Mouse (Mus musculus) embryonic facial prominence, embryonic 15.5 days (tissue): ENCODE results near the gene Rasgef1b. TPM values are rescaled to one million over a fixed set of nuclear protein-coding genes. Genes with fewer than 3 reads are reported as not detected.

Experiments
- ATAC-seq: fragments of 200-750 bp; cut with Nextera tagmentation; 2 replicates; pipeline ENCODE4 v1.8.0; 2017; ENCODE audit warnings: low read depth, moderate TSS enrichment; ENCODE audit not compliant: insufficient number of reproducible peaks, low FRiP score, low TSS enrichment
- H3K27ac ChIP-seq: fragments of 300-500 bp; sonication (generic); replicated peaks from 2 replicates; pipeline ENCODE4 v1.5.1; 2015; ENCODE audit warnings: mild to moderate bottlenecking, inconsistent platforms
- H3K27me3 ChIP-seq: fragments of 300-500 bp; sonication (generic); 2 replicates; pipeline ENCODE4 v1.6.1; 2015; ENCODE audit warnings: inconsistent platforms
- H3K36me3 ChIP-seq: fragments of 300-500 bp; sonication (generic); 2 replicates; pipeline ENCODE4 v1.6.1; 2015; ENCODE audit warnings: mild to moderate bottlenecking, inconsistent platforms
- H3K4me1 ChIP-seq: fragments of 300-500 bp; sonication (generic); 2 replicates; pipeline ENCODE4 v1.6.1; 2015; ENCODE audit warnings: inconsistent platforms
- H3K4me2 ChIP-seq: fragments of 300-500 bp; sonication (generic); replicated peaks from 2 replicates; pipeline ENCODE4 v1.6.1; 2015; ENCODE audit warnings: mild to moderate bottlenecking, inconsistent platforms
- H3K4me3 ChIP-seq: fragments of 300-500 bp; sonication (generic); replicated peaks from 2 replicates; pipeline ENCODE4 v1.5.1; 2015; ENCODE audit warnings: mild to moderate bottlenecking, inconsistent platforms
- H3K9ac ChIP-seq: fragments of 300-500 bp; sonication (generic); 2 replicates; pipeline ENCODE4 v1.6.1; 2015; ENCODE audit warnings: inconsistent platforms
- H3K9me3 ChIP-seq: fragments of 300-500 bp; sonication (generic); replicated peaks from 2 replicates; pipeline ENCODE4 v1.6.1; 2016; ENCODE audit warnings: inconsistent platforms
- WGBS: fragments of 180-500 bp; shearing (Covaris S2); methylation state at CpG from one replicate; pipeline ENCODE4 v1.1.7; 2015; 5-methylcytosine and 5-hydroxymethylcytosine counted together
- polyA plus RNA-seq: library from polyadenylated mRNA; unstranded; fragments of >200 nt; fragmentation: Nextera tagmentation; extraction: Ambion mirVana; gene quantifications from 2 replicates; pipeline ENCODE4 v1.2.1, GENCODE M21; 2015

Rasgef1b gene
- polyA plus RNA-seq, 1 experiment from 2014 or later, result 11.5 TPM

DNA sequence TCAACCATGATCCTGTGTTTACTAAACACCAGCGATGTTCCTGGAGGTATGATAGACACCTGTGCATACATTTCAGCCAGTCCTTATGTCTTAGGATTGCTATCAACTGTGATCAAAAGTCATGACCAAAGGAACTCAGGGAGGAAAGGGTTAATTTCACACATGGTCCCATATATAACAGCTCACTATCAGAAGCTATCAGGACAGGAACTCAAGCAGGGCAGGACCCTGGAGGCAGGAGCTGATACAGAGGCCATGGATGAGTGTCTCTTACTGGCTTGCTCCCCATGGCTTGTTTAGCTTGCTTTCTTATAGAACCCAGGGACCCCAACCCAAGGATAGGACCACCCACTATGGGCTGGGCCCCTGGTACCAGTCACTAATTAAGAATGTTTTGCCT lies 95.3 kb downstream of the Rasgef1b start:
- ATAC-seq, result no peak
- Histone ChIP-seq H3K36me3 (no peaks in the 10 kb centered on the region), H3K9me3 (no peaks in the 10 kb centered on the region), H3K4me1 (no peaks in the 10 kb centered on the region), H3K27me3 (no peaks in the 10 kb centered on the region), H3K9ac (no peak overlapping the region), H3K27ac (no peak overlapping the region), H3K4me2 (no peak overlapping the region), H3K4me3 (no peak overlapping the region)
- WGBS, result 86% methylated on average over 1 of the region's 1 CpGs

DNA sequence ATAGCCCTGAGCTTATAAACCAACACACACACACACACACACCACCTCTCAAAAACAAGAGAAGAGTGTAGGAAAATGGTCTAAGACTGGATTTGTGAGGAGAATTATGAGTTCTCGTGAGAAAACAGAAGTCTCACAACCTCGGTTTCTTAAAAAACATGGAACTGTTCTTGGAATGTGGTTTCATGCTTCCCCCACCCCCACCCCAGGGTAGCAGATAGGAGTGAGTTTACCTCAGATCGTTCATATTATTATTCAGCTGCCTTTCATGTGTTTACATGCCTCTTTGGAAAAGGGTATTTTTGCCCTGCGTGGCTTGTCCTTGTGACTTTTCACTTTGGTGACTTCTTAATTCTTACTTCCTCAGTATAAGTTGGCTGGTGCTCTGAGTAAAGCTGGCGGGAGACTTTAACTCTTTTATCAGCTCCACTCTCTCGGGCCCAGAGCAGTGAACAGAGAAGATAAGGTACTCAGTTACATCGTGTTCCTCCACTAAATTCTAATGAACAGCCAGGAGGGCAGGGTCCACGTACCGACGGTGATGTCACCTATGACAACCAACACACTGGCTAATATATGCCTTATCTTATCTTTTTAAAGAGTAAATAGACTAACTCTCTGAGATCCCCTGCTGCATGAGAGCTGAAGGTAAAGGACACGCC lies 96.1 kb downstream of the Rasgef1b start:
- no peak for ATAC-seq
- H3K9me3 ChIP-seq, result no peaks in the 10 kb centered on the region
- no peaks in the 10 kb centered on the region for H3K36me3 ChIP-seq
- H3K4me2 ChIP-seq, result no peak overlapping the region
- WGBS, result 71% methylated on average over 11 of the region's 11 CpGs
- no peaks in the 10 kb centered on the region for H3K4me1 ChIP-seq
- H3K9ac ChIP-seq, result no peak overlapping the region
- H3K4me3 ChIP-seq, result no peak overlapping the region
- H3K27ac ChIP-seq, result no peak overlapping the region
- no peaks in the 10 kb centered on the region for H3K27me3 ChIP-seq

DNA sequence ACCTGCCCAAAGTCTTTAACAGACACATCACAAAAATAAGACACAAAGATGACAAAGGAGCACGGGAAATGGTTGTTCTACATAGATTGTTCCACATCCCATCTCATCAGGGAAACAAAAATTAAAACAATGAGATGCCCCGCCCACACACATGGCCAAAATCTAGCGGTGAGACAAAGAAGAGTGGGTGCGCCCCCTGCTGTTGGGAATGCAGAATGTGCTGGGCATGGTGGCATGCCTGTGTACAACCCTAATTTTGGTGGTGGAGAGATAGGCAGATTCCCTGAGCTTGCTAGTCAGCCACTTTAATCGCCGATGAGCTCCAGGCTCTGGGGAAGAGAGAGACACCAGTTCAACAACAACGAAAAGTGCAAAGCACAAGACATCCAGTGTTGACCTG lies 98.8 kb downstream of the Rasgef1b start:
- ATAC-seq, result no peak
- 76% methylated on average over 7 of the region's 7 CpGs for WGBS
- no peak overlapping the region for H3K9ac ChIP-seq
- H3K4me2 ChIP-seq, result no peak overlapping the region
- H3K4me3 ChIP-seq, result no peak overlapping the region
- H3K36me3 ChIP-seq, result no peaks in the 10 kb centered on the region
- H3K4me1 ChIP-seq, result no peaks in the 10 kb centered on the region
- no peaks in the 10 kb centered on the region for H3K27me3 ChIP-seq
- no peaks in the 10 kb centered on the region for H3K9me3 ChIP-seq
- no peak overlapping the region for H3K27ac ChIP-seq

DNA sequence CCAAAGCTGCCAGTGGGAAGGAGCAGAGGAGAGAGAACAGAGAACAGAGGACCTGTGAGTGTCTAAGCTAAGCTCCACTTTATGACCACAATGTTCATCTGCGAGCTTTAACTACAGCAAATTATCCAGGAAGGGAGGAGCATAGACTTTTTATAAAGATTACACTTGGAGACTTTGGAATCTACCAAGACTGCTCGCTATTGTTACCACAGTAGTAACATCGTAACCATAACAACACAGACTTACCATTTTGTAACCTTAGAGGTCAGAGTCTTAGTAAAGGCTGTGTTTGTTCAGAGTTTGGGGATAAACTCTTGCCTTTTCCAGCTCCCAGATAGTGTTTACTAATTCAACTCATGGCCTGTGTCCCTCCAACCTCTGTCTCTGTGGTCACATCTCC lies 103.3 kb downstream of the Rasgef1b start:
- 61% methylated on average over 3 of the region's 3 CpGs for WGBS
- H3K9ac ChIP-seq, result no peak overlapping the region
- no peaks in the 10 kb centered on the region for H3K9me3 ChIP-seq
- H3K4me2 ChIP-seq, result no peak overlapping the region
- H3K27me3 ChIP-seq, result no peaks in the 10 kb centered on the region
- no peak overlapping the region for H3K4me3 ChIP-seq
- H3K4me1 ChIP-seq, result no peaks in the 10 kb centered on the region
- H3K27ac ChIP-seq, result no peak overlapping the region
- H3K36me3 ChIP-seq, result no peaks in the 10 kb centered on the region
- ATAC-seq, result no peak

DNA sequence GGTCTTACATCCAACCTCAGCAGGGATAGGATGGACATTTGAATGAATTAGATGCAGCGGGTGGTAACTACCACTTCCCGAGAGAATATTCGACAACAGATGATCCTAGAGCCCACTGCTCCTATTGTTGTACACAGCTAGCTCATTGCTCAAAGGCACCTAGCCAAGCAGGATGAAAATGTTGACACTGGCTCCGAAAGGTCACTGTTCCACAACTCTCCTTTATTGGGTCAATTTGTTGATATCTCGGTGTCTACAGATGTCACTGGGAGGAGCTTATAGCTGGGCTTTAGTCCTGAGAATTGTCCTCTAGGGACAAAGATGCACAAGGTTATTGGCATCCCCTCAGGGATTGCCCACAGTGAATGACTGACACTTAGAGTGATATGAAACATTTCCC lies 108.1 kb downstream of the Rasgef1b start:
- Histone ChIP-seq H3K9me3 (no peaks in the 10 kb centered on the region), H3K27ac (no peak overlapping the region), H3K27me3 (no peaks in the 10 kb centered on the region), H3K4me3 (no peak overlapping the region), H3K4me2 (no peak overlapping the region), H3K4me1 (no peaks in the 10 kb centered on the region), H3K9ac (no peak overlapping the region), H3K36me3 (no peaks in the 10 kb centered on the region)
- WGBS, result 89% methylated on average over 5 of the region's 5 CpGs
- ATAC-seq, result no peak

DNA sequence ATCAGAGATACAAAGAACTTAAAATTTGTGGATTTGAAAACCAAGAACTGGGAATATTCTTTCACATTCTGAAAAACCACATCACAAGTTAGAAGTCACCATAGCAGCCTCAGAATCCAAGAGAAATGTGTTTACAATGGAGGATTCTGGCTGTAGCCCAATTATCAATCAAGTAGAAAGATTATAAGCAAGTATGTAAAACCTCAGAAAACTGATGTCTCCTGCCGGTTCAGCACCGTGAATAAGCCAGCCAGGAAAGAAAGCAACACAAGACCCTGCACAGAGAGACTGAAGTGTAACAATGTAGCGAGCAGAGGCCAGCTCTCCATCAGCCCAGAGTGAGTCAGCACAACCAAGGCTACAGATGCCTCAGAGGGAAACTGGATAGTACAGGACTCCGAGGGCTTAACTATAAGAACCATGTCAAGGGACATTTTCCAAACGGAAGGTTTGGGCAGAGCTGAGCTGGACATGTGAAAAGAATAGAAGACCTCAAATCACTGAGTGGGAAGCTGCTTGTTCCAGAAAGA lies 111.5 kb downstream of the Rasgef1b start:
- H3K4me2 ChIP-seq, result no peak overlapping the region
- ATAC-seq, result no peak
- 14% methylated on average over 5 of the region's 5 CpGs for WGBS
- no peak overlapping the region for H3K9ac ChIP-seq
- H3K4me3 ChIP-seq, result no peak overlapping the region
- peaks cover 11% of the 10 kb centered on the region for H3K4me1 ChIP-seq
- no peak overlapping the region for H3K27ac ChIP-seq
- H3K9me3 ChIP-seq, result no peaks in the 10 kb centered on the region
- no peaks in the 10 kb centered on the region for H3K36me3 ChIP-seq
- peaks cover 11% of the 10 kb centered on the region for H3K27me3 ChIP-seq

DNA sequence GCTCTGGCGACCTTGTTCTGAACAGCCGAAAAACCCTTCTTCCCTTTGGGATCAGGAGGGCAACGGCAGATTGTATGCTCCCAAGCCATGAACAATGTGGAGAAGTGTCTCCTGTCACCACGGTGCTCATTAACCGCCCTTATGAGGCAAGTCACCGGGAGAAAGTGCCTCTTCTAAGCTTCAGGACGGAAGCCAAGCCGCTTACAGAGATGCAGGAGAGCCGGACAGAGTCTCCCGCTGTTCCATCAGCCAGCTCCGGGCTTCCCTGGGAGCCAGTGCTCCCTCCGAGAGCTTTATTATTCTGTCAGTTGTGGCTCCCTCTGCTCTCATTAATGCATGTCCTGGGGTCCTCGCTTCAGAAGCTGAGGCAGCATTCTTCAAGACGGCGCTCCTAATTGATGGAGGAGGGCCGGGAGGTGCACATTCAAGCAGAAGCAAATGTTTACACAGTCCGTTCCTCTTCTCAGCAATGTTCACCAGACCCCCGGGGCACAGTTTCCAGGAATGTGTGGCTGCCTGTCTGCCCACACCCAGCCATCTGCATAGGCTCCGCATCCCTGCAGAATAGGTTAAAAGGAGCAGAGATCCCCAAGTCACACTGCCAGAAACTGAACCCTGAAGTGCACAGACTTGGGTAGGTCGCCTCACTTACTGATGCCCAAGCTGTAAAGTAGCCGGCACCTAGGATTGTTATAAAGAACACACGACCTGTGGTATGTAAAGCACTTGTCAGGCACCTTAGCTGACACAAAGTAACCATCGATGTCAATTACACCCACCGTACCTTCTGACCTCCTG lies 115.3 kb downstream of the Rasgef1b start:
- no peak overlapping the region for H3K9ac ChIP-seq
- H3K27ac ChIP-seq, result no peak overlapping the region
- H3K4me2 ChIP-seq, result peak overlapping the region; percentile 39
- 2% methylated on average over 24 of the region's 24 CpGs for WGBS
- peaks cover 11% of the 10 kb centered on the region for H3K4me1 ChIP-seq
- no peak for ATAC-seq
- H3K4me3 ChIP-seq, result peak overlapping the region; percentile 12
- peaks cover 28% of the 10 kb centered on the region for H3K27me3 ChIP-seq
- no peaks in the 10 kb centered on the region for H3K36me3 ChIP-seq
- no peaks in the 10 kb centered on the region for H3K9me3 ChIP-seq

DNA sequence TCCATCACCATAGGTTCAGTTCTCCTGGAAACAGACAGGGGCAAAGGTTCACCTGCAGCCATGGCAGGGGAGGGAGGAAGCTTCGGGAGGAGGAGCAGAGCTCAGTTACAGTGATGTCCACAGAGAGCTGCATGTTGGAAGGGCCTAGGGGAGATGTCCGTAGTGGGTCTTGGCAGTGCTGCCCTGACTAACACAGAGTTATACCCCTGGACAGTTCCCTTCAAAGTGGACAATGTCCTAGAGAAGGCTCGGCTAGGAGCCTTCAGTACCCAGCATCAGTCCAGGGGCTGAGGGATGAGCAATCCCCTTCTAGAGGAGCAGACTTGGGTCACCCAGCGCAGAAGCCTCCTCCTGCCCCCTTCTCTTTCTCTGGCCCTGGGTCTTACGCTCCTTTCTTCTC lies 121.3 kb downstream of the Rasgef1b start:
- no peak overlapping the region for H3K4me3 ChIP-seq
- H3K27me3 ChIP-seq, result peaks cover 17% of the 10 kb centered on the region
- no peaks in the 10 kb centered on the region for H3K9me3 ChIP-seq
- 70% methylated on average over 5 of the region's 5 CpGs for WGBS
- no peak for ATAC-seq
- H3K27ac ChIP-seq, result no peak overlapping the region
- H3K4me1 ChIP-seq, result no peaks in the 10 kb centered on the region
- no peak overlapping the region for H3K9ac ChIP-seq
- H3K36me3 ChIP-seq, result no peaks in the 10 kb centered on the region
- no peak overlapping the region for H3K4me2 ChIP-seq

DNA sequence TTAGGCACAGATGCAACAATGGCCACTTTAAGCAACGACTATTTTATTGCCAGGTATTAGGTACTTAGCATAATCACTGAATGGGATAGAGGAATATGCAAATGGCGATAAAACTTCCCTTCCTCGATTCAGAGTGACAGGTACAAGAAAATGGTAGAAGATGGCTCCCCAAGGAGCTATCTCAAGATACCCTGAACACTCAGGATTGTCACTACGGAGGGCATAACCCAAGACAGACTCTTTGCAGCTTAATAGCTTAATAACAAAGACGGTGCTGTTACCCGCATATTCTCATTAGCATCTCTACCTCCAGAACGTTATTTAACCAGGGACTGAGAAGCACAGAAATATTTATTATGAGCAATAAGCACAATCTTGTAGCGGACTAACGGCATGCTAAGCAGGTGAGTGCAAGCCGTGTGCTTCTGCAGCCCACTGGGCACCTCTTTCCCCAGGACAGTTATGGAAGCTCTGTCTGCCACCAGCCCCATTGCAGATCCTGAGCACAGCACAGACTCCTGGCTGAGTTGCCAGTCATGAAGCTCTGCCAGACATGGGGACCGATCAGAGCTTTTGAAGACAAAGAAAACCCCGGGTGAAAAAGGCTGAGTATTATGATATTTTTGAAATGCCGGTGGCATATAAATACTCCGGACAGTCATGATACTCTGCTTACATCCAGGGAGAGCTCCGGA lies 122.6 kb downstream of the Rasgef1b start:
- 85% methylated on average over 15 of the region's 15 CpGs for WGBS
- H3K4me3 ChIP-seq, result no peak overlapping the region
- ATAC-seq, result no peak
- H3K9me3 ChIP-seq, result no peaks in the 10 kb centered on the region
- H3K4me2 ChIP-seq, result no peak overlapping the region
- H3K9ac ChIP-seq, result no peak overlapping the region
- H3K36me3 ChIP-seq, result no peaks in the 10 kb centered on the region
- no peaks in the 10 kb centered on the region for H3K4me1 ChIP-seq
- peaks cover 17% of the 10 kb centered on the region for H3K27me3 ChIP-seq
- H3K27ac ChIP-seq, result no peak overlapping the region

DNA sequence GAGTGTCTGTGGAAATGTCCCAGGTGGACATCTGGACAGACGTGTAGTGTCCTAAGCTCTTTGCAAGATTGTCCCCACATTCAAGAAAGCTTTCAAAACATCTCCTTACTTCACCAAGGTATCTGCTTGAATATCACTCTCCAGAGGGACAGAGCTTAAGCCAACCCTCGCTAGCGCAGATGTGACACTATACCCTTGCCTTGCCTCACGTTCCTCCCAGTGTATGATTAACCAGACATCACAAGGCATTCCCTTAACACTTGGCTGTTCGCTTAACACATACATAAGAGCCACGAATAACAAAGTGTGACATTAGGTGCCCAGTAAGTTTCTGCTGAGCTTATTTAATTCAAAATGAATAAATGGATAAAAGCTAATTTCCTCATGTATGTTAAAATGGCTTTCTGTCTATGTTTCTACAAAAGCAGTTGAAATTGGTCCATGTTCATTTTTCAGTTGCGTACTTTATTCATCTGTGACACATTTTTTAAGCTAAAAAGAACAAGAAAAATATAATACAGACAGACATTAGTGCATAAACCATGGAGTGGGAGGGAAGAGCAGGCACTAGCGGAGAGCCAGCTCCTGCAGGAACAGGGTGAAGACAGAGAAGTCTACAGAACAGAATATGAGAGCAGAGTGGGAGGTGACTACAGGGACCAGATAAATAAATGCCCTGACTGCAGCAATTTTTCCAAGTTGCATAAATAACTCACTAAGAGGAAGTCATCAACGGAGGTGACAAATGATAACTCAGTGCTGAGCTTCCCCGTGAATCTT lies 126.4 kb downstream of the Rasgef1b start:
- no peak overlapping the region for H3K9ac ChIP-seq

DNA sequence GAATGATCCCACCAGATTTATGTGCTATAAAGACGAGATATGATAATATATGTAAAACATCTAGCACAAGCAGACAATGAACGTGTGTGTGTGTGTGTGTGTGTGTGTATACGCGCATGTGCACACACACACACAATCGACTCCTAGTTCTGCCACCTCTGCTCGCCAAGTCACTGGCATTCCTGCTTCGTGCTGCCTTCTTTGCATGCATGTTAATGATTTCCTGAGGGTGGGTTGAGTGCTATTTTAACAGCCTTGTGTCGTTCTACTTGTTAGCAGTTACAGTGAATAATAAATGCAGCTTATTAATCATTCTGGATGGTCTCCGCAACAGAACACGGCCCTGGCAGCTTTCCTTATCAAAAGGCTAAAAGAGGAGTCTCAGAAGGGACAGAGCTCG lies 129.5 kb downstream of the Rasgef1b start:
- Histone ChIP-seq H3K36me3 (no peaks in the 10 kb centered on the region), H3K27ac (no peak overlapping the region), H3K27me3 (no peaks in the 10 kb centered on the region), H3K4me2 (no peak overlapping the region), H3K4me1 (peaks cover 6% of the 10 kb centered on the region), H3K9me3 (no peaks in the 10 kb centered on the region), H3K9ac (no peak overlapping the region), H3K4me3 (no peak overlapping the region)
- WGBS, result 77% methylated on average over 11 of the region's 11 CpGs
- no peak for ATAC-seq

More for the DNA sequence above, 126.4 kb downstream of the Rasgef1b start:
- Histone ChIP-seq H3K36me3 (no peaks in the 10 kb centered on the region), H3K27ac (no peak overlapping the region), H3K4me1 (peaks cover 6% of the 10 kb centered on the region), H3K27me3 (no peaks in the 10 kb centered on the region), H3K9me3 (no peaks in the 10 kb centered on the region), H3K4me2 (no peak overlapping the region), H3K4me3 (no peak overlapping the region)
- 80% methylated on average over 10 of the region's 10 CpGs for WGBS
- ATAC-seq, result no peak
